10 mouse cellular contexts compared by ENCODE assay signal in the genomic region with DNA sequence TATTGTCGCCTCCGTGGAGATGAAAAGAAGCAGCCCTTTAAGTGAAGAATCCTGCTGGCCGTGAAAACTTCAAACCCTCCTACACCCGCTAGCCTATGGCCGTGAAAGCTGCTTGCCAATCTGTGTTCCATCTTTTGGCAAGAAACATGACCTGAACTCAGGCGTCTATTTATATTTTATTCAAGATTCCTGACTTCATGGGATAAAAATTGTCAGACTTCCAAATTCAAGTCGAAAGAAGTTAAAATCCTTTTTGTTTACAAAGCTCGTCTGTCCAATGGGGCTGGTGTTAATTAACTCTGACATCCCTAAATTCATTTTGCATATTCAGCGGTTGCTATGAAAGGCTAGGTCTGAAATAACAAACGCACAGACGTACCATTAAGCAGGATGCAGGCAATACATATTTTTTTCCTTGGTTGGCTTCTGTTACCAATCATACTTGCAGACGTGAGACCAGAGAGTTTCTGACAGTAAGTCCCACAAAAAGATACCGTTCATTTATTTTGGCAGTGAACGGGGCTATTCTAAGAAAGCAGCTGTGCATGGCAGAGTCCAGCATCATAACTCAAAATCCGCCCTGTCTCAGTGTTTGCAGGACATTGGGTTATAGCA.
DNase-seq lines count a peak whose midpoint lies in the region; ATAC-seq and TF ChIP-seq lines count a peak whose summit lies in the region.
"Had no signal": no experiment of that assay in that cellular context is flagged by ENCODE, and none has a peak within 500 bp of the region (broad histone marks: within the 10 kb centered on the region; RNA-seq: fewer than 3 reads in every experiment).

No protein-coding gene starts in this region.

- TF ChIP-seq CTCF in embryonic fibroblast, embryonic 13.5 days (IDR thresholded peaks at IDR 0.05; ENCODE audit: borderline replicate concordance, insufficient read depth, low read length) = no peak

- H3K4me1 ChIP-seq in embryonic facial prominence, embryonic 11.5 days (ENCODE audit: control insufficient read depth, insufficient read depth, low read length) = no peaks in the 10 kb centered on the region; the same call in 1 of the 2 replicates
- H3K4me1 ChIP-seq in embryonic facial prominence, embryonic 10.5 days = peaks cover 34% of the 10 kb centered on the region
- H3K4me1 ChIP-seq in kidney, embryonic 14.5 days (ENCODE audit: control insufficient read depth, insufficient read depth, low read length) = no peaks in the 10 kb centered on the region
- H3K4me1 ChIP-seq in embryonic fibroblast, embryonic 13.5 days (ENCODE audit: control insufficient read depth, insufficient read depth, low read length) = peaks cover 9% of the 10 kb centered on the region
- H3K4me1 ChIP-seq: midbrain, embryonic 12.5 days had no signal

- TF ChIP-seq POLR2A in embryonic fibroblast, embryonic 13.5 days (IDR thresholded peaks at IDR 0.05; ENCODE audit: low read depth, low read length) = no peak

- no peak for ATAC-seq in embryonic facial prominence, embryonic 11.5 days (replicated peaks; ENCODE audit: insufficient number of reproducible peaks, low FRiP score, low TSS enrichment, low read depth)
- ATAC-seq in kidney, embryonic 14.5 days (ENCODE audit: low FRiP score, low TSS enrichment) = 0 out of 2 replicates have a peak, but pooled peaks have one; percentile 24
- ATAC-seq in erythroid progenitor cell, adult 5-6 weeks (replicated peaks; ENCODE audit: low FRiP score, poor library complexity, severe bottlenecking) = no peak

- no peak overlapping the region for H3K9ac ChIP-seq in embryonic facial prominence, embryonic 11.5 days (replicated peaks; ENCODE audit: low read length)
- H3K9ac ChIP-seq in kidney, embryonic 14.5 days (ENCODE audit: low read depth, low read length) = no peak overlapping the region
- H3K9ac ChIP-seq: midbrain, embryonic 12.5 days had no signal

- DNase-seq in embryonic facial prominence, embryonic 11.5 days (ENCODE audit: low spot score) = peak; percentile 38
- DNase-seq in embryonic facial prominence, embryonic 10.5 days (ENCODE audit: low spot score) = no peak
- DNase-seq in kidney, adult 11 months = no peak
- peak; percentile 38 for DNase-seq in 3T3-L1 (ENCODE audit: low read depth, low spot score)
- DNase-seq in layer of hippocampus, adult 9-11 months = no peak
- DNase-seq: kidney, adult 18-20 months had no signal

- no peak overlapping the region for H3K4me3 ChIP-seq in embryonic facial prominence, embryonic 11.5 days (ENCODE audit: low read depth, low read length)
- no peak overlapping the region for H3K4me3 ChIP-seq in embryonic facial prominence, embryonic 10.5 days
- H3K4me3 ChIP-seq in kidney, embryonic 14.5 days (ENCODE audit: low read length) = no peak overlapping the region
- H3K4me3 ChIP-seq in embryonic fibroblast, embryonic 13.5 days (ENCODE audit: insufficient read depth, low read length) = no peak overlapping the region
- H3K4me3 ChIP-seq: midbrain, embryonic 12.5 days had no signal

- H3K27ac ChIP-seq in embryonic facial prominence, embryonic 11.5 days (replicated peaks; ENCODE audit: low read depth, low read length) = 0 out of 2 replicates have a peak overlapping the region, but pooled peaks have one; percentile 35
- H3K27ac ChIP-seq in embryonic facial prominence, embryonic 10.5 days (replicated peaks) = no peak overlapping the region
- H3K27ac ChIP-seq in kidney, embryonic 14.5 days (ENCODE audit: low read depth, low read length) = peak overlapping the region; percentile 37; the same call in 1 of the 2 replicates
- H3K27ac ChIP-seq in embryonic fibroblast, embryonic 13.5 days (ENCODE audit: insufficient read depth, low read length) = peak overlapping the region; percentile 88
- H3K27ac ChIP-seq: midbrain, embryonic 12.5 days had no signal

- no peaks in the 10 kb centered on the region for H3K36me3 ChIP-seq in embryonic facial prominence, embryonic 11.5 days (replicated peaks; ENCODE audit: control insufficient read depth, insufficient read depth, low read depth, low read length)
- no peaks in the 10 kb centered on the region for H3K36me3 ChIP-seq in embryonic facial prominence, embryonic 10.5 days (replicated peaks)
- no peaks in the 10 kb centered on the region for H3K36me3 ChIP-seq in kidney, embryonic 14.5 days (ENCODE audit: control insufficient read depth, insufficient read depth, low read length)
- H3K36me3 ChIP-seq: midbrain, embryonic 12.5 days had no signal

- no peaks in the 10 kb centered on the region for H3K9me3 ChIP-seq in embryonic facial prominence, embryonic 11.5 days (replicated peaks; ENCODE audit: control insufficient read depth, low read length)
- no peaks in the 10 kb centered on the region for H3K9me3 ChIP-seq in embryonic facial prominence, embryonic 10.5 days
- no peaks in the 10 kb centered on the region for H3K9me3 ChIP-seq in kidney, embryonic 14.5 days (ENCODE audit: control insufficient read depth, low read length)
- H3K9me3 ChIP-seq: midbrain, embryonic 12.5 days had no signal

- H3K27me3 ChIP-seq in embryonic facial prominence, embryonic 11.5 days (ENCODE audit: control insufficient read depth, insufficient read depth, low read length) = no peaks in the 10 kb centered on the region
- no peaks in the 10 kb centered on the region for H3K27me3 ChIP-seq in embryonic facial prominence, embryonic 10.5 days (replicated peaks; ENCODE audit: low read depth, poor library complexity, severe bottlenecking)
- no peaks in the 10 kb centered on the region for H3K27me3 ChIP-seq in kidney, embryonic 14.5 days (ENCODE audit: control insufficient read depth, insufficient read depth, low read length)
- H3K27me3 ChIP-seq: midbrain, embryonic 12.5 days had no signal

- H3K4me2 ChIP-seq in embryonic facial prominence, embryonic 11.5 days (ENCODE audit: low read depth, low read length) = no peak overlapping the region
- no peak overlapping the region; the same call in 1 of the 2 replicates for H3K4me2 ChIP-seq in kidney, embryonic 14.5 days (replicated peaks; ENCODE audit: low read depth, low read length)
- H3K4me2 ChIP-seq: midbrain, embryonic 12.5 days had no signal

- 56% methylated on average over 15 of the region's 15 CpGs for WGBS in embryonic facial prominence, embryonic 11.5 days
- WGBS in embryonic facial prominence, embryonic 10.5 days = 68% methylated on average over 15 of the region's 15 CpGs
- 49% methylated on average over 15 of the region's 15 CpGs for WGBS in kidney, embryonic 14.5 days

Comparison
In these comparisons a context has a peak if more than half of its experiments do, and no peak if none do; other contexts are left out.
1. DNase-seq: peak in embryonic facial prominence, embryonic 11.5 days (single experiment) and 3T3-L1 (single experiment); none in embryonic facial prominence, embryonic 10.5 days (single experiment), kidney, adult 11 months (single experiment) and layer of hippocampus, adult 9-11 months (single experiment).